Mouse (Mus musculus) liver, adult 2 months (tissue): Measurements from ENCODE around the gene Thsd7b. TPM values are rescaled to one million over a fixed set of nuclear protein-coding genes. Genes with fewer than 3 reads are reported as not detected.

Experiments
- DNase-seq: peaks from one replicate; pipeline ENCODE4 v3.0.0-alpha.2; 2011; ENCODE audit warnings: low read depth, low spot score; ENCODE audit errors: extremely low read depth
- H3K27ac ChIP-seq: fragments of 200-500 bp; replicated peaks from 2 replicates; pipeline ENCODE4 v1.5.1; 2012; ENCODE audit warnings: low read depth, mild to moderate bottlenecking, control low read depth, inconsistent platforms, low read length; ENCODE audit not compliant: insufficient read depth
- H3K27me3 ChIP-seq: fragments of 200-500 bp; 2 replicates; pipeline ENCODE4 v1.6.1; 2012; ENCODE audit warnings: mild to moderate bottlenecking, moderate library complexity, low read length, inconsistent platforms; ENCODE audit not compliant: control insufficient read depth, insufficient read depth
- H3K36me3 ChIP-seq: fragments of 200-500 bp; 2 replicates; pipeline ENCODE4 v1.6.1; 2012; ENCODE audit warnings: low read length, inconsistent platforms; ENCODE audit not compliant: control insufficient read depth, insufficient read depth
- H3K4me1 ChIP-seq: fragments of 200-500 bp; 2 replicates; pipeline ENCODE4 v1.6.1; 2011; ENCODE audit warnings: low read length; ENCODE audit not compliant: control insufficient read depth, insufficient read depth
- H3K4me3 ChIP-seq: fragments of 200-500 bp; 2 replicates; pipeline ENCODE4 v1.5.1; 2011; ENCODE audit warnings: low read depth, mild to moderate bottlenecking, control low read depth, low read length, moderate library complexity; ENCODE audit not compliant: insufficient read depth
- H3K79me2 ChIP-seq: fragments of 200-500 bp; 2 replicates; pipeline ENCODE4 v1.6.1; 2012; ENCODE audit warnings: inconsistent platforms, mild to moderate bottlenecking, low read length, moderate library complexity; ENCODE audit not compliant: control insufficient read depth, insufficient read depth
- H3K9ac ChIP-seq: fragments of 200-500 bp; 2 replicates; pipeline ENCODE4 v1.6.1; 2012; ENCODE audit warnings: low read depth, mild to moderate bottlenecking, control low read depth, inconsistent platforms, low read length
- CTCF ChIP-seq: fragments of 200-500 bp; IDR thresholded peaks from 2 replicates; pipeline ENCODE4 v1.5.1; 2011; ENCODE audit warnings: low read depth, low read length, control low read depth
- POLR2A ChIP-seq: fragments of 200-500 bp; IDR thresholded peaks from 2 replicates; pipeline ENCODE4 v1.6.1; 2011; ENCODE audit warnings: low read length, control low read depth; ENCODE audit not compliant: insufficient read depth; ENCODE audit errors: extremely low read depth
- WGBS: fragments of 180-500 bp; shearing (Covaris S2); methylation state at CpG from one replicate; pipeline ENCODE4 v1.1.7; 2018; 5-methylcytosine and 5-hydroxymethylcytosine counted together
- polyA plus RNA-seq: library from polyadenylated mRNA; depleted of rRNA; stranded (reverse); fragments of >200 nt; gene quantifications from 2 replicates; pipeline ENCODE4 v1.2.3, GENCODE M21; 2012
- total RNA-seq: library from RNA; depleted of rRNA; stranded (reverse); fragments of >200 nt; gene quantifications from 2 replicates; pipeline ENCODE4 v1.2.3, GENCODE M21; 2014

Thsd7b gene
- total and polyA plus RNA-seq, 2 experiments = not detected

DNA sequence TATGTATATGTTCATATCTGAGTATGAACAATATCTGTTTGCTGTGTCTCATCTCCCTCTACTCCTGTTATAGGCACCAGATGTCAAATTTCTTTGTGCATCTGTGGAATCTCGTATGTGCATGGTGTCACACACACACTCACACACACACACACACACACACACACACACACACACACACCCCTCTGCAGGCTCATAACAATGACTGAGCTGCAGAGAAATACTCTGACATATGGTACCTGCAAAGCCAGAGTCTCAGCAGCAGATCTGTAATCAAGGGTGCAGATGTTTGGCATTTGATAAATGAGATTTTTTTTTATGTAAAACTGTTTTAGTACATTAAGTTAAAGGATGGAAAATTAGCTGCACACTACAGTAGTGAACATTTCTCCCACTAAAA is 92.5 kb downstream of the Thsd7b start:
- WGBS = 47% methylated on average over 1 of the region's 1 CpGs
- Histone ChIP-seq H3K4me3 (no peak overlapping the region), H3K9ac (no peak overlapping the region), H3K36me3 (no peaks in the 10 kb centered on the region), H3K27me3 (no peaks in the 10 kb centered on the region), H3K27ac (no peak overlapping the region), H3K79me2 (no peaks in the 10 kb centered on the region), H3K4me1 (no peaks in the 10 kb centered on the region)
- TF ChIP-seq POLR2A = no peak
- TF ChIP-seq CTCF = no peak
- no peak for DNase-seq

DNA sequence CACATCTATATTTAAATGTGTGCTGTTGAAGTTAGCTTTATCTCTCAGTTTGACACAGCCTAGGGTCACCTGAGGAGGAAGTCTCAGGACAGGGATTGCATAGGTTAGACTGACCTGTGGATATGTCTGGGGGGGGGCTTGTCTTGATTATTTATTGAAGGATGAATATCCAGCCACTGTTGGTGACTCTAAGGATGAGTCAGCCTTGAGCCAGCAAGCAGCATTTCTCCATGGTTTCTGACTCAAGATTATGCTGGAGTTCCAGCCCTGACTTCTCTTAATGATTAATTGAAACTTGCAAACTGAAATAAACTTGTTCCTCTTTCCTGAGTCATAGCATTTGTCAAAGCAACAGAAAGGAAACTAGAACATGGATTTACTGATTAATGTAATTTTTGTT is 113.4 kb downstream of the Thsd7b start:
- Histone ChIP-seq H3K4me1 (no peaks in the 10 kb centered on the region), H3K79me2 (no peaks in the 10 kb centered on the region), H3K27ac (no peak overlapping the region), H3K9ac (no peak overlapping the region), H3K4me3 (no peak overlapping the region), H3K27me3 (no peaks in the 10 kb centered on the region), H3K36me3 (no peaks in the 10 kb centered on the region)
- DNase-seq = no peak
- no peak for TF ChIP-seq CTCF
- TF ChIP-seq POLR2A = no peak

DNA sequence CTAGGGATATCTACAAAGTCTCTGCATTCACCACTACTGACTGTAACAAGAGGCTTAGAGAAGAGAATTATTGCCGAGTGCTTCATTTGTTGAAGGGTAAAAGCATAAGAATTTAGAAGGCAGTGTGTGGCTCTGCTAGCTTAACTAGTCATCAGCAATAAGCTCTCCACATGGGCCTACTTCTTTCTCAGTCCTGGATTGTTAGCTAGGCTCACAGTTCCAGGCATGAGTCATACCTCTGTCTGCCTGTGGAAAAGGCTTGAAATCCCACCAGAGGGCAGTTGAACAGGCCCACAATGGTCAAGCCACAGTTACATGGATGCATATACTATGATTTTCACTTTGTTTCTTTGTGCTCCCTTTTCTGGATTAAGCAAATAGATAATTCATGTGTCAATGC is 138.5 kb downstream of the Thsd7b start:
- Histone ChIP-seq H3K27ac (no peak overlapping the region), H3K4me1 (no peaks in the 10 kb centered on the region), H3K79me2 (no peaks in the 10 kb centered on the region), H3K27me3 (no peaks in the 10 kb centered on the region), H3K36me3 (no peaks in the 10 kb centered on the region), H3K4me3 (no peak overlapping the region), H3K9ac (no peak overlapping the region)
- DNase-seq = no peak
- no peak for TF ChIP-seq CTCF
- no peak for TF ChIP-seq POLR2A
- 95% methylated on average over 1 of the region's 1 CpGs for WGBS

DNA sequence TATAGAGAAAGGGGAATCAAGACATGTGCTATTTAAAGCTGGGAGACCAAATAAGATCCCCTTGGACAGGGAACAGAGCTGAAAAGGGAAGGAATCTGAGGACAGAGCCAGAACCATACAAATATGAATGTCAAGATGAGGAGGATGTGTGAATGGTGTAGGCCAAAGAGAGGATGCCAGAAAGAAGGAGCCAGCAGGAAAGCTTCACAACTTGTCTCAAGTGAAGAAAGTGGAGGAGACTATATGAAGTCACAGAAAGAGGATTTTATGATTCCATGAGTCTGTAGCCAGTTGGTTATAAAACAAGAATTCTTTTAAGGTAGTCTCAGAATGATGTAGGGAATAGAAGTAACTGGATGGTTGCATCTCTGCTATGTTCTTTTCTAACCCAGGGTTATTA is 148.5 kb downstream of the Thsd7b start:
- no peak overlapping the region for H3K9ac ChIP-seq
- DNase-seq = no peak
- no peaks in the 10 kb centered on the region for H3K79me2 ChIP-seq
- no peak overlapping the region for H3K4me3 ChIP-seq
- H3K27me3 ChIP-seq = no peaks in the 10 kb centered on the region
- H3K4me1 ChIP-seq = no peaks in the 10 kb centered on the region
- H3K36me3 ChIP-seq = no peaks in the 10 kb centered on the region
- TF ChIP-seq POLR2A (no peak), CTCF (no peak)
- no peak overlapping the region for H3K27ac ChIP-seq

DNA sequence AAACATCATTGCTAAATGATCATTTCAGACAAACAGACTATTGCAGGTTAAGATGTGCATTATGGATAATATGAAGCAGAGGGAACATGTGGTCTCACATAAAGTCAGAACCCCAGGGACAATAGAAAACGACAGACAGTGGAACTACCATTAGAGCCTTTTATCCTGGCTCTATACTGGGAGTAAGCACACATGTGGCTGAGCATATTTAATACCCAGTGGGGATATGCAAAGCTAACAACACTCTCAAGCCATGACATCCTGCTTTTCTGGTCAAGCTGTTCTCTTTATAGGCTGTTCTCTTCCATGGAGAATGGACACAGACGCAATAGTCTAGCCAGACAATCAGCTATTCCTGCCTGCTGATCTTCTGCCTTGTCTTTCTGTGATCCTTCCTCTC is 191.3 kb downstream of the Thsd7b start:
- H3K27ac ChIP-seq = no peak overlapping the region
- H3K4me1 ChIP-seq = no peaks in the 10 kb centered on the region
- H3K36me3 ChIP-seq = no peaks in the 10 kb centered on the region
- H3K9ac ChIP-seq = no peak overlapping the region
- no peaks in the 10 kb centered on the region for H3K27me3 ChIP-seq
- WGBS = 71% methylated on average over 2 of the region's 2 CpGs
- no peaks in the 10 kb centered on the region for H3K79me2 ChIP-seq
- TF ChIP-seq POLR2A (no peak), CTCF (no peak)
- no peak overlapping the region for H3K4me3 ChIP-seq
- no peak for DNase-seq

DNA sequence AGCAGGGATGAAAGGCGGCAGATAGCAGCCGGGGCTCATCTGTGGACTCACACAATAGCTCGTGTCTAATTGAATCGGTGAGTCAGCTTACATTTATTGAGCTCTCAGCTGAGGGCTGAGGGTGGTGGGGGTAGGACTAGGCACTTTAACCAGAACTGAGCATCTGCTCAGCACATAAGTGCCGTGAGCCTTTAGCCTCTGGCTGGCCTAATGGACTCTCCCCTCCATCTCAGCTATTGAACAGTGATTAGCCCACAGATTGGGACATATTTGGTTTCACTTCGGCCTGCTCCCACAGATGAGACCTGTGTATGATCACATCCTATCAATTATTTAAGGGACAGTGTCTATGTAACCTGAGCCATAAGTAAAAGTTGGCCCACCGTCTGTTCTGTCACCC is 200.4 kb downstream of the Thsd7b start:
- 84% methylated on average over 7 of the region's 7 CpGs for WGBS

More for the DNA sequence above, 200.4 kb downstream of the Thsd7b start:
- H3K9ac ChIP-seq = no peak overlapping the region
- H3K4me3 ChIP-seq = no peak overlapping the region
- no peaks in the 10 kb centered on the region for H3K27me3 ChIP-seq
- DNase-seq = no peak
- no peak for TF ChIP-seq POLR2A
- TF ChIP-seq CTCF = no peak
- H3K4me1 ChIP-seq = no peaks in the 10 kb centered on the region
- no peaks in the 10 kb centered on the region for H3K36me3 ChIP-seq
- H3K27ac ChIP-seq = no peak overlapping the region
- no peaks in the 10 kb centered on the region for H3K79me2 ChIP-seq
